Mouse (Mus musculus): ENCODE data around the gene Rrp36.

DNA sequence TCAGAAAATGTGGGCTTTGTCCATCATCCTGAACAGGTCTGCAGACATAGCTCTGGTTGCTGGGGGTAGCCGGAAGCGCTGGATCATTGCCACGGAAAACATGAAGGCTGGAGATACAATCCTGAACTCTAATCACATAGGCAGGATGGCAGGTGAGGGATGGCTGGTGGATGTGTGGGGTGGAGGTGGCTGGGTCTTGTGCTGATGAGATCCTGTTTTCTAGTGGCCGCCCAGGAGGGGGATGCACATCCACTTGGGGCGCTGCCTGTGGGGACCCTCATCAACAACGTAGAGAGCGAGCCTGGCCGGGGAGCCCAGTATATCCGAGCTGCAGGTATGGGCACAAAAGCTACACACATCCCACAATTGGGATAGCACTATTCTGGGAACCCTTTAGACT, 25.7 kb downstream of the Rrp36 start:
- TF ChIP-seq ZNF384 (IDR thresholded peaks at IDR 0.05; ENCODE audit: low read depth, low read length) (no peak), ZC3H11A (IDR thresholded peaks at IDR 0.05; ENCODE audit: borderline replicate concordance, low read depth, low read length) (no peak), HCFC1 (IDR thresholded peaks at IDR 0.05; ENCODE audit: borderline replicate concordance, insufficient read depth, low read length) (no peak), CHD2 (IDR thresholded peaks at IDR 0.05; ENCODE audit: low read depth, low read length) (no peak)

Data from ES-E14 (cell line).